Mouse (Mus musculus) lung, postnatal 0 days (tissue): Measurements from ENCODE around the gene Nfic. TPM values are rescaled to one million over a fixed set of nuclear protein-coding genes. Genes with fewer than 3 reads are reported as not detected.

Source experiments
- ATAC-seq: fragments of 200-750 bp; cut with Nextera tagmentation; 2 replicates; pipeline ENCODE4 v1.8.0; 2017; ENCODE audit warnings: moderate library complexity
- DNase-seq: peaks from one replicate; pipeline ENCODE4 v3.0.0-alpha.2; 2016; ENCODE audit warnings: low spot score
- H3K27ac ChIP-seq: fragments of 300-500 bp; sonication (generic); 2 replicates; pipeline ENCODE4 v1.5.1; 2014; ENCODE audit warnings: antibody characterized with exemption, mild to moderate bottlenecking, low read length, mixed read lengths
- H3K27me3 ChIP-seq: fragments of 300-500 bp; sonication (generic); replicated peaks from 2 replicates; pipeline ENCODE4 v1.6.1; 2014; ENCODE audit warnings: low read length, mixed read lengths; ENCODE audit not compliant: insufficient read depth
- H3K36me3 ChIP-seq: fragments of 300-500 bp; sonication (generic); 2 replicates; pipeline ENCODE4 v1.6.1; 2014; ENCODE audit warnings: low read length, mixed read lengths; ENCODE audit not compliant: insufficient read depth
- H3K4me1 ChIP-seq: fragments of 300-500 bp; sonication (generic); 2 replicates; pipeline ENCODE4 v1.6.1; 2014; ENCODE audit warnings: antibody characterized with exemption, low read depth, low read length, mixed read lengths; ENCODE audit not compliant: insufficient read depth
- H3K4me2 ChIP-seq: fragments of 300-500 bp; sonication (generic); replicated peaks from 2 replicates; pipeline ENCODE4 v1.6.1; 2014; ENCODE audit warnings: low read depth, mild to moderate bottlenecking, low read length, moderate library complexity, mixed read lengths
- H3K4me3 ChIP-seq: fragments of 300-500 bp; sonication (generic); 2 replicates; pipeline ENCODE4 v1.5.1; 2014; ENCODE audit warnings: low read depth, low read length
- H3K9ac ChIP-seq: fragments of 300-500 bp; sonication (generic); replicated peaks from 2 replicates; pipeline ENCODE4 v1.6.1; 2014; ENCODE audit warnings: low read depth, mild to moderate bottlenecking
- H3K9me3 ChIP-seq: fragments of 300-500 bp; sonication (generic); 2 replicates; pipeline ENCODE4 v1.6.1; 2016; ENCODE audit warnings: low read length, mixed read lengths
- CTCF ChIP-seq: IDR thresholded peaks from 2 replicates; pipeline ENCODE4 v1.5.1; 2016; ENCODE audit warnings: antibody characterized with exemption, mild to moderate bottlenecking
- EP300 ChIP-seq: IDR thresholded peaks from 2 replicates; pipeline ENCODE4 v1.6.1; 2016; ENCODE audit warnings: antibody characterized with exemption, mild to moderate bottlenecking, control low read depth
- WGBS: fragments of 180-500 bp; shearing (Covaris S2); extraction: QIAGEN DNeasy Blood & Tissue Kit; methylation state at CpG from one replicate; pipeline ENCODE4 v1.1.7; 2014; 5-methylcytosine and 5-hydroxymethylcytosine counted together
- polyA plus RNA-seq: library from polyadenylated mRNA; unstranded; fragments of >200 nt; fragmentation: Nextera tagmentation; extraction: Ambion mirVana; gene quantifications from 2 replicates; pipeline ENCODE4 v1.2.1, GENCODE M21; 2015

Gene Nfic
- polyA plus RNA-seq, 1 experiment from 2014 or later = 73.6 TPM

- 82% methylated on average over 5 of the region's 5 CpGs for WGBS
- TF ChIP-seq CTCF (no peak), EP300 (no peak)
- Histone ChIP-seq H3K27ac (no peak overlapping the region), H3K4me1 (peaks cover 15% of the 10 kb centered on the region), H3K4me3 (no peak overlapping the region), H3K27me3 (no peaks in the 10 kb centered on the region), H3K9me3 (no peaks in the 10 kb centered on the region), H3K4me2 (no peak overlapping the region), H3K9ac (no peak overlapping the region), H3K36me3 (peaks cover 28% of the 10 kb centered on the region)
- ATAC-seq = no peak
- DNase-seq = no peak
Observed at GRCm38 (mm10) chr10:81399296-81399695, 56.1 kb downstream of the Nfic start.

- peaks cover 12% of the 10 kb centered on the region for H3K4me1 ChIP-seq
- ATAC-seq (no peak), DNase-seq (peak; percentile 4)
- peaks cover 22% of the 10 kb centered on the region; the same call in 1 of the 2 replicates for H3K36me3 ChIP-seq
- 82% methylated on average over 5 of the region's 5 CpGs for WGBS
- H3K27me3 ChIP-seq = no peaks in the 10 kb centered on the region
- H3K4me2 ChIP-seq = no peak overlapping the region
- no peak overlapping the region for H3K4me3 ChIP-seq
- no peak overlapping the region for H3K27ac ChIP-seq
- no peak overlapping the region for H3K9ac ChIP-seq
- TF ChIP-seq EP300 = no peak
- TF ChIP-seq CTCF = no peak
- no peaks in the 10 kb centered on the region for H3K9me3 ChIP-seq
Observed at GRCm38 (mm10) chr10:81396749-81397148, 58.7 kb downstream of the Nfic start.

GRCm38 (mm10) chr10:81395865-81396264 is 59.6 kb downstream of the Nfic start:
- DNase-seq (no peak), ATAC-seq (no peak)
- no peaks in the 10 kb centered on the region for H3K27me3 ChIP-seq
- H3K4me3 ChIP-seq = no peak overlapping the region
- no peak overlapping the region for H3K9ac ChIP-seq
- peaks cover 5% of the 10 kb centered on the region for H3K4me1 ChIP-seq
- no peak overlapping the region for H3K4me2 ChIP-seq
- H3K9me3 ChIP-seq = no peaks in the 10 kb centered on the region
- H3K36me3 ChIP-seq = peaks cover 22% of the 10 kb centered on the region; the same call in 1 of the 2 replicates
- no peak overlapping the region for H3K27ac ChIP-seq
- no peak for TF ChIP-seq EP300
- TF ChIP-seq CTCF = no peak
- WGBS = 87% methylated on average over 4 of the region's 4 CpGs

- peak; percentile 25 for ATAC-seq
Observed at GRCm38 (mm10) chr10:81395127-81395526, 60.3 kb downstream of the Nfic start.

GRCm38 (mm10) chr10:81393456-81394063 is 61.9 kb downstream of the Nfic start:
- Histone ChIP-seq H3K36me3 (0 out of 2 replicates have a peak, but pooled peaks cover 6% of the 10 kb centered on the region), H3K4me1 (peaks cover 9% of the 10 kb centered on the region), H3K27ac (no peak overlapping the region), H3K9me3 (no peaks in the 10 kb centered on the region), H3K4me2 (peak overlapping the region; percentile 52), H3K4me3 (peak overlapping the region; percentile 22; the same call in 1 of the 2 replicates), H3K27me3 (no peaks in the 10 kb centered on the region), H3K9ac (peak overlapping the region; percentile 45)
- WGBS = 7% methylated on average over 17 of the region's 19 CpGs
- no peak for TF ChIP-seq EP300
- TF ChIP-seq CTCF = no peak; the same call in 1 of the 2 replicates
- ATAC-seq (peak; percentile 21), DNase-seq (peak; percentile 64)

More at GRCm38 (mm10) chr10:81395127-81395526, 60.3 kb downstream of the Nfic start:
- H3K4me3 ChIP-seq = no peak overlapping the region
- H3K4me2 ChIP-seq = no peak overlapping the region
- TF ChIP-seq CTCF = peak; percentile 96
- TF ChIP-seq EP300 = no peak
- H3K27ac ChIP-seq = no peak overlapping the region
- no peaks in the 10 kb centered on the region for H3K9me3 ChIP-seq
- peak; percentile 63 for DNase-seq
- peaks cover 5% of the 10 kb centered on the region for H3K4me1 ChIP-seq
- 13% methylated on average over 5 of the region's 5 CpGs for WGBS
- H3K36me3 ChIP-seq = peaks cover 18% of the 10 kb centered on the region; the same call in 1 of the 2 replicates
- H3K27me3 ChIP-seq = no peaks in the 10 kb centered on the region
- H3K9ac ChIP-seq = no peak overlapping the region

GRCm38 (mm10) chr10:81392781-81393185 is 62.7 kb downstream of the Nfic start, which contains the start of gene Smim24:
Gene Smim24, plus strand, starts transcription at chr10:81393051.
- TF ChIP-seq EP300 (no peak), CTCF (no peak)
- peak within 1 kb of the TSS; percentile 52 for H3K4me2 ChIP-seq
- peaks cover 9% of the 10 kb centered on the region for H3K4me1 ChIP-seq
- H3K9ac ChIP-seq = peak within 1 kb of the TSS; percentile 45
- no peak for DNase-seq
- WGBS = 49% methylated on average over 14 of the region's 14 CpGs
- ATAC-seq = no peak
- H3K4me3 ChIP-seq = peak within 1 kb of the TSS; percentile 22; the same call in 1 of the 2 replicates
- H3K27ac ChIP-seq = no peak within 1 kb of the TSS
- H3K9me3 ChIP-seq = no peaks in the 10 kb centered on the region
- no peaks in the 10 kb centered on the region for H3K27me3 ChIP-seq
- H3K36me3 ChIP-seq = no peaks in the 10 kb centered on the region; the same call in 1 of the 2 replicates
